Mouse (Mus musculus) left cerebral cortex, adult 2 months (tissue): ENCODE data around the gene Gramd1b. TPM values are rescaled to one million over a fixed set of nuclear protein-coding genes. Genes with fewer than 3 reads are reported as not detected.

Experiments used
- DNase-seq, 2 experiments: peaks; one replicate each; pipeline ENCODE4 v3.0.0; 2021 to 2022; ENCODE audit warnings: low spot score in 2 of 2, mixed read lengths in 1 of 2; ENCODE audit errors: extremely low spot score in 1 of 2
- H3K27ac ChIP-seq: fragments of 200-600 bp; 2 replicates; pipeline ENCODE4 v1.8.1; 2022
- H3K4me3 ChIP-seq: fragments of 200-600 bp; 2 replicates; pipeline ENCODE4 v1.8.1; 2022
- CTCF ChIP-seq: fragments of 200-600 bp; IDR thresholded peaks from 2 replicates; pipeline ENCODE4 v1.8.1; 2022; ENCODE audit warnings: antibody characterized with exemption, mild to moderate bottlenecking, moderate library complexity
- intact Hi-C: fragments of 180-260 bp; cut with DNase I; formaldehyde crosslinking; loops from one replicate; pipeline ENCODE4 v1.15.1; 2025
- long read RNA-seq, 2 experiments: library from polyadenylated mRNA; stranded (forward); transcript quantifications; one replicate each; pipeline ENCODE4 v2.0.0; 2021; ENCODE audit warnings: borderline mapping rate in 2 of 2
- total RNA-seq, 2 experiments: library from RNA; stranded (reverse); gene quantifications; 2 replicates each; pipeline ENCODE4 v1.2.3; 2021

The Gramd1b gene
- total RNA-seq = 100 to 1,000 TPM; 178 to 192 TPM
- long read RNA-seq, experiment 1, full-length matches to known transcripts = 7 of 53 reads
- long read RNA-seq, experiment 1, partial matches to known transcripts = 5 of 53 reads
- long read RNA-seq, experiment 1, other reads (novel, unspliced or antisense) = 41 of 53 reads
- long read RNA-seq, experiment 2, full-length matches to known transcripts = 4 of 57 reads
- long read RNA-seq, experiment 2, partial matches to known transcripts = 7 of 57 reads
- long read RNA-seq, experiment 2, other reads (novel, unspliced or antisense) = 46 of 57 reads

DNA sequence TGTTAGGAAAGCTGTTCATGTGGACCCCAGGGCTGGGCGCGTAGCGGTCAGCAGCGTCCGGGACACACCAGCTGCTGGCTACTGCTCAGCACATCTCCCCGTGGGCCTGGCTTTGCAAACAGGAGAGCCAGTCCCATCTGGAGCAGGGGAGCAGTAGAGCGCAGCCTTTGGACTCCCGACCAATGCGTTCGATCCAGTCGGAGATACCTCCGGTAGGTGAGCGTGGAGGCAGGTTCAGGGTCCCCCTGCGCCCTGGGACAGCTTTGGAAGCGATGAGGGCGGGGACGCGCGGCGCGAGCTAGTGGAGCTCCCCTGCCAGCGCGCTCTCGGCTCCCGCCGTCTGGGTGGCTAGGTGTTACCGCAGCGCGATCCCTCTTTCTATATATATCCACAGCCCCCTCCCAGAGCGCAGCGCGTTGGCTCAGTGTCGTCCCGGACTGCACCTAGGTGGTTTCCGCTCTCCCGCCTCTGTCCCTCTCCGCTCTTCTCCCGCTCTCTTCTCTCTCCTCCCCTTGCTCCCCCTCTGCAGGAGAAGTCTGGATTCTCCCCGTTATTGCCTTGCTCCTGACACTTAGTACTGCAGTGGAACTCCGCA, at the start of gene Gramd1b:
Gene Gramd1b, minus strand, starts transcription at position 357 of the 595 bp plus-strand sequence.
- DNase-seq = peak; percentile 36 to 42
- Histone ChIP-seq H3K27ac (peak within 1 kb of the TSS; percentile 54), H3K4me3 (peak within 1 kb of the TSS; percentile 63)
- intact Hi-C loops = loop anchor here (2.0 kb wide), 2 partner anchors 22 to 74 kb away; no protein-coding TSS in a partner anchor
- TF ChIP-seq CTCF = no peak; the same call in none of the 2 replicates

DNA sequence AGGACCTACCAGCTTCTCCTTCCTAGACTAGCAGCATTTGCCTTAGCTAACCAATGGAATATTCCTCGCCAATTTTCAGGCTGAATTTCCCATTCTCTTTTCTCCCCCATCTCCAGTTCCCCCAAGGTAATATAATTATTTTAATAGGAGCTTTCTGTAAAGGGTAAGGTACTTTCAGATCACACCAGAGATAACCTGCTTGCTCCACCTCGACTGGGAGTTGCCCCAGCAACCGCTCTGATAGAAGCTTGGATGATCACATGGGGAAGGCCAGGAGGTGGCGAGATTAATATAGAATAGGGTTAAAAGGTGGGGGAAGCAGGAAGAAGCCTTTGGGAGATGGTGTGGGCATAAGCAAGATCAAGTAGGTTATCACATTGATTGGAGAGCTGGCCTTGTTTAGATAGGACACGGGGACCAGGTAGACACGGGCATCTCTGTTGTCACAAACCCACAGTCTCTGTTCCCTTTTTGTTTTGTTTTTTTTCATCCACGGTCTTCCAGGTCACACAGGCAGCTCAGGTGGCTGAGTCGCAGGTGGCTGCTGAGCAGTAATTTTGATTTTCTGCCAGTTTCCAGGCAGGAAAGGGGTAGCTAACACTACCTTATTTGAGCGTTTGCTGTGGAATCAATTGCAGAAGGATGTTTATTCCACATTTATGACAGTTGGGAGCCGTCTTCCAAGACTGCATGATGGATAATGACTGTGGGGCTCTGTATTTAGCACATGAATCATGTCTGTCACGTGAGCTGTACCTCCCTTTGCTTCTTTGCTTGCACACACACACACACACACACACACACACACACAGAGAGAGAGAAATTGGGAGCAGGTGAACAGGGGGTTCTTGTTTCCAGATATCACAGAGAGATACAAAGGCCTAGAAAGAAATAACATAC, 47.8 kb upstream of the Gramd1b start:
- peak in 1 of 2 experiments; percentile 17 for DNase-seq
- intact Hi-C loops = no loop called here
- H3K4me3 ChIP-seq = no peak overlapping the region
- H3K27ac ChIP-seq = no peak overlapping the region
- TF ChIP-seq CTCF = no peak

DNA sequence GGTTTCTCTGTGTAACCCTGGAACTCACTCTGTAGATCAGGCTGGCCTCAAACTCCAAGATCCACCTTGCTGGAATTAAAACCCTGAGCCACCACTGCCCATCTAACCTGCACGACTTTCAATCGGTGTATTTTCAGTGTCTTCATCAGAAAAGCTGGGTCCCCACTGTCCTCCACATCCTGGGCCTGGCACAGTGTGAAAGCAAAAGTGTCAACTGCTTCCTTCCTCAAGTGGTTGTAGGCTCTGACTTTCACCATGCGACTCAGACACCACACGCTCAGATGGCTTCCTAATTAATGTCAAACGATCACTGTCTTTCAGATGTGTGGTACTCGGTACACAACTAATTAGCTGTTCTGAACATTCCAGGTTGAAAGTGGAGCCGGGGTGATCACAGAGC, 45.9 kb upstream of the Gramd1b start:
- intact Hi-C loops = no loop called here
- Histone ChIP-seq H3K27ac (no peak overlapping the region), H3K4me3 (no peak overlapping the region)
- DNase-seq = no peak
- TF ChIP-seq CTCF = no peak

DNA sequence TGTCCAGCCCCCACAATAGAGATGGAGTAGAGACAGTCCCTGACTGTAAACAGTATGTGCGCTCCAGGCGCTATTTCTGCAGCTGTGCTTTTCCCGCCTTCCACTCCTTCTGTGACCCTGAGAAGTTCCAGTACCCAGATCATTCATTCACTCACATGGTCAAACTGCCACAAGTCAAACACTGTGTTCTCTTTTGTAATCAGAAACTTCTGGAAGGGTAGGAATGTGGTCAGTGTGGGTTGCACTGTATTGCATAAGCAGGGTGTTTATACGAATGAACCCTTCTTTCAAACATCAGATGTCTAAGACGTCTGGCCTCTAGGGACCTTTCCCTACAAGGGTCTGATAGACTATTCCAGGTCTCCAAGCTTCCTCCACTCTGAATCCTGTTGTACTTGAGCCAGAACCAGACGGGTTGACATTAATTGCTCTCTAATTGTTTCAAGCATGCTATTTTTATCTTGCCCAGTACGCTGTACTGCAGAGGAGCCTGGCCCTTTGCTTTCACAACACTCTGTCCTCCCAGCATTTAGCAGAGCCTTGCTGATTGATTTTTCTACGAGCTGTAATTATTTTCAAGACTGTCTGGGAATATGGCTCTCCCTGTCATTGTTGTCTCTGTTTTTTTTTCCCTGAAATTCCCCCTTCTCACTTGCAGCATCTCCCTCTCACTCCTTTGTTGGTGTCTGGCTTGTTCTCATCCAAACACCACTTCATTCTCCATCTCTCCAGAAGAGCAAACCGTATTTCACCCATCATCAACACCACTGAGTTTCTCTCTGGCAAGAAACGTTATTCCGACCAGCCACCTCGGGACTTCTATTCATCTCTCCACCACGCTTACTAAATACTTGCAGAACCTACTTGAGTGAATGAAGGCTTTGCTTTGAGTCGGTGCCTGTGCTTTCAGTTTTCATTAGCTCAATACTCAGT, 44.1 kb upstream of the Gramd1b start:
- intact Hi-C loops = no loop called here
- H3K27ac ChIP-seq = no peak overlapping the region

DNA sequence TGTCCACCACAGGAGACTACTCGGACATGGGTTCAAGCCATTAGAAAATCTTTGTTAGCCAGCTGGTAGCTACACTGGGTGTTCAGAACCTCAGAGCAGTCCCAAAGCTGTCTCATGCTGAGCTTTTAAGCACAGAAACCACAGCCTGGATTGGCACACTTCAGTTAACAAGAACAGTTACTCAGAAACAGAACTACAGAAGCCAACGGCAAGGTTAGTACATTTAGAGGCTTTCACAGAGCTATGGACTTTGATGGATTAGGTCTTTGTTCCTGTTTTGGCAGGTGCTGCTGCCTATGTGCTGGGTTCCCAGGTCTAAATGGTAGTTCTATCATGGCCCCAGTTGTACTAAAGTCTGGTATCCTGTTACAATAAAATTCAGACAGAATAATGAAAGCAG, 40.1 kb upstream of the Gramd1b start:
- TF ChIP-seq CTCF = no peak
- DNase-seq = no peak
- H3K27ac ChIP-seq = no peak overlapping the region
- H3K4me3 ChIP-seq = no peak overlapping the region
- intact Hi-C loops = no loop called here

More for the DNA sequence above, 44.1 kb upstream of the Gramd1b start:
- no peak for DNase-seq
- H3K4me3 ChIP-seq = no peak overlapping the region
- TF ChIP-seq CTCF = no peak

DNA sequence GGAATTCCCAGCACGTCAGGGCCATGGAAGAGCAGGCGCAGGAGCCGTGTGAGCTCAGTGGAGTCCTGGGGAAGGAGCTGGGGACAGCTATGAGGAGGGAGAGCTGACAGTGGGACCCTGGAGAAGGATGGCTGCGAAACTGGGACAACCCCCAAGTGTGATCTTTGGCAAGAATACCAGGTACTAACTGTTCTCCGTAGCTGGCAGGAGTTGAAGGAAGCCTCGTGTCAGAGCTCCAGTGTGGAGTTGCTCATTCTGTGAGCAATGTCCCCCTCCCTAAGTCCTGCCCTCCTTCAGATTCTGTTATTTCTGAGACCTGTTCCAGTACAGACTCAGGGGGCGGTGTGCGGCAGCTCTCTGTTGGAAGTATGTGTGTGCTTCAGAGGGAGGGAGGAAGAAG, 36.9 kb upstream of the Gramd1b start:
- TF ChIP-seq CTCF = no peak; the same call in none of the 2 replicates
- intact Hi-C loops = loop anchor here (1.0 kb wide), 1 partner anchor 13 kb away; no protein-coding TSS in a partner anchor
- Histone ChIP-seq H3K4me3 (no peak overlapping the region), H3K27ac (no peak overlapping the region)
- peak; percentile 42 to 54 for DNase-seq

DNA sequence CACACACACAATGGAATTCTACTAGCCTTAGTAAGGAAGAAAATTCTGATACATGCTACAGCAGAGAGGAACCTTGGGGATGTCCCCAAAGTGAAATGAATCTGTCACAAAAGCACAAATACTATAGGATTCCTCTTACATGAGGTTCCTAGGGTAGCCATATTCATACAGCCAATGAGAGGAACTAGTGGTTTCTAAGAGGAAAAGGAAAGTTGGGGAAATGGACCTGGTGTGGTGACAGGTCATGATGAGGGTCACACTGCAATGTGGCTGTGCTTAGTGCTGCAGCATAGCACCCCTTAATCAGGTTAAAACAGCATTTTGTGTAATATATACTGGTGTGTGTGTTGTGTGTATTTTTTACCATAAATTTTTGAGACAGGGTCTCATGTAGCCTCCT, 32.6 kb upstream of the Gramd1b start:
- Histone ChIP-seq H3K4me3 (no peak overlapping the region), H3K27ac (no peak overlapping the region)
- DNase-seq = no peak
- TF ChIP-seq CTCF = no peak
- intact Hi-C loops = no loop called here

DNA sequence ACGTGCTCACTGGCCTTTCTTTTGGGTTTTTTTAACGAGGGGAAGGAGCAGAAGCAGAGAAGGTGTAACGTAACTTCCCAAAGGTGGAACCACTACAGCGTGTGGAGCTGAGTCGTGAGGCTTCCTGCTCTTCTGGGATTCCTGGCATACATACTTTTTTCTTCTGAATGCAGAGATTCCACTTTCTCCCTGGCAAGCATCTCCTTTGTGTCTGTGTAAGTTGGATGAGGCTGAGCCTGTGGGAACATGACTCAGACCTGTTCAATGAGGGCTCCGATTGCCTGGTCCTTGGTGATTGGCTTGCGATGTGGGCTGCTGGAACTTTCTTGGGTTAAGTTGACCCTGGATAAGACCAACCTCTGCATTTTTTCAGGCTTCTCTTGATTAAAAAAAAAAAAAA, 28.5 kb upstream of the Gramd1b start:
- no peak overlapping the region for H3K27ac ChIP-seq
- TF ChIP-seq CTCF = no peak
- intact Hi-C loops = no loop called here
- no peak for DNase-seq
- H3K4me3 ChIP-seq = no peak overlapping the region

DNA sequence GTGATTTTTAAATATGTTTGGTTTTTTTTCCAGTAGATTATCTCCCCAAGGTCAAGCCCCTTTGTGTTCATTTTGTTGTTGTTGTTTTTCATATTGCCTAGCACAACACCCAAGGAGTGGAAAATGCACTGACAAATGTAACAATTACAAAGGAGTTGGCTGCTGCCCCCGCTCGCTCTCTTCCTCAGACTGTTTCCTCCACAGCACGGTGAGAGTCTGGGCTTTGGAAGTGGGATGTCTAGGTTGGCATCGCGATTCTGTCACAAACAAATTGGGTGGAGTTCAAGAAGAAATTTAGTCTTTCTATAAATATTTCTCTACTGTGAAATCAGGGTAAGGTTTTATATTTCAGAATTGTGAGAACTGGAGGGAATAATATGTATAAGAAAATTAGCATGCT, 26.6 kb upstream of the Gramd1b start:
- H3K4me3 ChIP-seq = no peak overlapping the region
- TF ChIP-seq CTCF = no peak
- intact Hi-C loops = no loop called here
- H3K27ac ChIP-seq = no peak overlapping the region
- peak; percentile 30 to 34 for DNase-seq

DNA sequence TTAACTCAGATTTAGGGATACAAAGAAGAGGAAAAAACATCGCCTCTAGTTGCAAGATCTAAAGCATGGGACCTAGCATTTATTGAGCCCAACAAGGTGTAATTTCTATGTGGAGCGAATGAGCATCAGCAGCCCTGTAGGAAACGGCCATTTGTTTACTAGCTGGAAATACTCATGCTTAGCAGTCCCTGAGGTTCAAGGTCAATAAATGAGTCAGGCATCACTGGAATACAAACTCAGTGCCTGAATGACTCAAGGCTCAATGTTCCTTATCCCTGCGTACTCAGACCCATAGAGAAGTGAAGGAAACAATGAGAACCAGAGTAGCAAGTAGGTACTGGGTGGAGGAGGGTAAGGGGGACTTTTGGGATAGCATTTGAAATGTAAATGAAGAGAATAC, 25.2 kb upstream of the Gramd1b start:
- H3K4me3 ChIP-seq = no peak overlapping the region
- no peak for TF ChIP-seq CTCF
- intact Hi-C loops = no loop called here
- no peak overlapping the region for H3K27ac ChIP-seq
- DNase-seq = no peak

DNA sequence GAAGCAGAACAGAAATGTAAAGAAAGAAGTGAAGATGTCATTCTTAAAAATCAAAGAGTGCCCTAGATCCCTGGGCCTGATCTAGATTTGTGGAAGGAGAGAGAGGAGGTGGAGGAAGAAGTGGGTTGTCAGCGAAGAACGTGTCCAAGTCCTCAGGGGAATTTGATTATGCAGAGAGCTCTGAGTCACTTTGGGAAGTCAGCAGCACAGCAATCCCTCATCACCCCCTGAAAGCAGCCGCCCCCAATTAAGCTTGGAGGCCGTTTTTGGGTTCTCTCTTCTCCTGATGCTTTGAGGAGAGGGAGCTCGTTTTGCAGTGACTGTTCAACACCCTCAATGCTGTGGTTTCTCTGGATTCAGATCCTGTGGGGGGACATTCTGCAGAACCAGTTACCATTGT, 24.1 kb upstream of the Gramd1b start:
- Histone ChIP-seq H3K27ac (no peak overlapping the region; the same call in 1 of the 2 replicates), H3K4me3 (no peak overlapping the region)
- no peak for TF ChIP-seq CTCF
- intact Hi-C loops = loop anchor here (1.0 to 2.0 kb wide), 3 partner anchors 13 to 49 kb away; no protein-coding TSS in a partner anchor
- peak; percentile 32 to 33 for DNase-seq
